Mouse (Mus musculus) hindbrain, embryonic 11.5 days (tissue): ENCODE results near the gene Pknox2. TPM values are rescaled to one million over a fixed set of nuclear protein-coding genes. Genes with fewer than 3 reads are reported as not detected.

ENCODE experiments used
- ATAC-seq: fragments of 200-750 bp; cut with Nextera tagmentation; 2 replicates; pipeline ENCODE4 v1.8.0; 2017; ENCODE audit warnings: mild to moderate bottlenecking, moderate TSS enrichment, moderate library complexity; ENCODE audit not compliant: low FRiP score
- DNase-seq: peaks from one replicate; pipeline ENCODE4 v3.0.0-alpha.2; 2015; ENCODE audit warnings: low spot score
- H3K27ac ChIP-seq: fragments of 300-500 bp; sonication (generic); 2 replicates; pipeline ENCODE4 v1.5.1; 2014; ENCODE audit warnings: mild to moderate bottlenecking, low read depth, low read length
- H3K27me3 ChIP-seq: fragments of 300-500 bp; sonication (generic); 2 replicates; pipeline ENCODE4 v1.6.1; 2014; ENCODE audit warnings: mild to moderate bottlenecking, low read length, moderate library complexity, mixed read lengths; ENCODE audit not compliant: control insufficient read depth, insufficient read depth
- H3K36me3 ChIP-seq: fragments of 300-500 bp; sonication (generic); 2 replicates; pipeline ENCODE4 v1.6.1; 2014; ENCODE audit warnings: mild to moderate bottlenecking, low read length, moderate library complexity, mixed read lengths; ENCODE audit not compliant: control insufficient read depth, insufficient read depth
- H3K4me1 ChIP-seq: fragments of 300-500 bp; sonication (generic); replicated peaks from 2 replicates; pipeline ENCODE4 v1.6.1; 2014; ENCODE audit warnings: low read length, mixed read lengths; ENCODE audit not compliant: control insufficient read depth, insufficient read depth
- H3K4me2 ChIP-seq: fragments of 300-500 bp; sonication (generic); replicated peaks from 2 replicates; pipeline ENCODE4 v1.6.1; 2014; ENCODE audit warnings: mild to moderate bottlenecking, low read depth, low read length
- H3K4me3 ChIP-seq: fragments of 300-500 bp; sonication (generic); 2 replicates; pipeline ENCODE4 v1.5.1; 2014; ENCODE audit warnings: low read depth, low read length
- H3K9ac ChIP-seq: fragments of 300-500 bp; sonication (generic); 2 replicates; pipeline ENCODE4 v1.6.1; 2014; ENCODE audit warnings: low read depth, low read length
- H3K9me3 ChIP-seq: fragments of 300-500 bp; sonication (generic); 2 replicates; pipeline ENCODE4 v1.6.1; 2016; ENCODE audit warnings: low read length; ENCODE audit not compliant: control insufficient read depth
- WGBS: fragments of 180-500 bp; shearing (Covaris S2); extraction: QIAGEN DNeasy Blood & Tissue Kit; methylation state at CpG from one replicate; pipeline ENCODE4 v1.1.7; 2014; 5-methylcytosine and 5-hydroxymethylcytosine counted together
- polyA plus RNA-seq: library from polyadenylated mRNA; unstranded; fragments of >200 nt; fragmentation: Nextera tagmentation; extraction: Ambion mirVana; gene quantifications from 2 replicates; pipeline ENCODE4 v1.2.1, GENCODE M21; 2014

The Pknox2 gene
- polyA plus RNA-seq, 1 experiment from 2014 or later: 18.8 TPM

- WGBS: 70% methylated on average over 3 of the region's 3 CpGs
- Histone ChIP-seq H3K9ac (no peak overlapping the region), H3K4me3 (no peak overlapping the region), H3K27ac (no peak overlapping the region), H3K27me3 (no peaks in the 10 kb centered on the region), H3K36me3 (no peaks in the 10 kb centered on the region), H3K4me1 (peaks cover 6% of the 10 kb centered on the region; the same call in 1 of the 2 replicates), H3K9me3 (no peaks in the 10 kb centered on the region), H3K4me2 (no peak overlapping the region)
- no peak for ATAC-seq
- DNase-seq: no peak
Measured at GRCm38 (mm10) chr9:37176002-37176401, 28.8 kb upstream of the Pknox2 start.

GRCm38 (mm10) chr9:37173376-37173775, 26.2 kb upstream of the Pknox2 start:
- 66% methylated on average over 5 of the region's 5 CpGs for WGBS

GRCm38 (mm10) chr9:37166899-37167298, 19.7 kb upstream of the Pknox2 start:
- Histone ChIP-seq H3K27me3 (no peaks in the 10 kb centered on the region), H3K4me3 (no peak overlapping the region), H3K9ac (no peak overlapping the region), H3K36me3 (no peaks in the 10 kb centered on the region), H3K4me1 (no peaks in the 10 kb centered on the region), H3K4me2 (no peak overlapping the region), H3K27ac (no peak overlapping the region), H3K9me3 (no peaks in the 10 kb centered on the region)
- no peak for ATAC-seq
- WGBS: 74% methylated on average over 2 of the region's 2 CpGs
- peak; percentile 50 for DNase-seq

More at GRCm38 (mm10) chr9:37173376-37173775, 26.2 kb upstream of the Pknox2 start:
- Histone ChIP-seq H3K4me2 (no peak overlapping the region), H3K9ac (no peak overlapping the region), H3K9me3 (no peaks in the 10 kb centered on the region), H3K27me3 (no peaks in the 10 kb centered on the region), H3K4me3 (no peak overlapping the region), H3K27ac (no peak overlapping the region), H3K4me1 (no peaks in the 10 kb centered on the region; the same call in 1 of the 2 replicates), H3K36me3 (no peaks in the 10 kb centered on the region)
- no peak for ATAC-seq
- peak; percentile 17 for DNase-seq

- H3K9ac ChIP-seq: no peak overlapping the region
- WGBS: 87% methylated on average over 2 of the region's 2 CpGs
- H3K4me2 ChIP-seq: no peak overlapping the region
- H3K27ac ChIP-seq: no peak overlapping the region
- no peak overlapping the region for H3K4me3 ChIP-seq
- no peaks in the 10 kb centered on the region for H3K27me3 ChIP-seq
- H3K4me1 ChIP-seq: no peaks in the 10 kb centered on the region
- H3K36me3 ChIP-seq: no peaks in the 10 kb centered on the region
- DNase-seq (no peak), ATAC-seq (no peak)
- no peaks in the 10 kb centered on the region for H3K9me3 ChIP-seq
Measured at GRCm38 (mm10) chr9:37160686-37161085, 13.5 kb upstream of the Pknox2 start.

- Histone ChIP-seq H3K4me3 (no peak overlapping the region), H3K9ac (no peak overlapping the region), H3K9me3 (no peaks in the 10 kb centered on the region), H3K36me3 (no peaks in the 10 kb centered on the region), H3K4me1 (peaks cover 3% of the 10 kb centered on the region), H3K4me2 (no peak overlapping the region), H3K27me3 (no peaks in the 10 kb centered on the region), H3K27ac (no peak overlapping the region)
- DNase-seq: no peak
- WGBS: 64% methylated on average over 4 of the region's 4 CpGs
- no peak for ATAC-seq
Measured at GRCm38 (mm10) chr9:37147886-37148285, 679 bp upstream of the Pknox2 start.

- peak overlapping the region; percentile 94 for H3K4me3 ChIP-seq
- H3K9ac ChIP-seq: peak overlapping the region; percentile 98
- WGBS: under 1% methylated on average over 62 of the region's 75 CpGs
Measured at GRCm38 (mm10) chr9:37146603-37147358, 426 bp downstream of the Pknox2 start.

GRCm38 (mm10) chr9:37146353-37146602, 929 bp downstream of the Pknox2 start:
- H3K4me1 ChIP-seq: peaks cover 12% of the 10 kb centered on the region
- H3K27me3 ChIP-seq: no peaks in the 10 kb centered on the region
- ATAC-seq: peak; percentile 45
- H3K4me2 ChIP-seq: peak overlapping the region; percentile 84
- peak overlapping the region; percentile 99 for H3K27ac ChIP-seq
- H3K9me3 ChIP-seq: no peaks in the 10 kb centered on the region
- peak; percentile 73 for DNase-seq
- H3K4me3 ChIP-seq: peak overlapping the region; percentile 94
- H3K9ac ChIP-seq: peak overlapping the region; percentile 98
- H3K36me3 ChIP-seq: no peaks in the 10 kb centered on the region
- WGBS: 1% methylated on average over 12 of the region's 12 CpGs

More at GRCm38 (mm10) chr9:37146603-37147358, 426 bp downstream of the Pknox2 start:
- Histone ChIP-seq H3K4me2 (peak overlapping the region; percentile 84), H3K27me3 (no peaks in the 10 kb centered on the region), H3K4me1 (peaks cover 7% of the 10 kb centered on the region), H3K9me3 (no peaks in the 10 kb centered on the region), H3K27ac (peak overlapping the region; percentile 99), H3K36me3 (no peaks in the 10 kb centered on the region)
- DNase-seq: no peak
- peak; percentile 89 for ATAC-seq

- under 1% methylated on average over 43 of the region's 43 CpGs for WGBS
- Histone ChIP-seq H3K4me3 (peak overlapping the region; percentile 94), H3K9me3 (no peaks in the 10 kb centered on the region), H3K4me2 (peak overlapping the region; percentile 84), H3K9ac (peak overlapping the region; percentile 98), H3K27ac (peak overlapping the region; percentile 99), H3K27me3 (no peaks in the 10 kb centered on the region), H3K36me3 (no peaks in the 10 kb centered on the region), H3K4me1 (peaks cover 16% of the 10 kb centered on the region)
- ATAC-seq (peak; percentile 6; the same call in 1 of the 2 replicates), DNase-seq (peak; percentile 75)
Measured at GRCm38 (mm10) chr9:37145616-37146352, 1.4 kb downstream of the Pknox2 start.
